Mouse (Mus musculus) heart, postnatal 0 days (tissue): ENCODE measurements around the gene Aldh6a1. TPM values are rescaled to one million over a fixed set of nuclear protein-coding genes. Genes with fewer than 3 reads are reported as not detected.
A peak's percentile ranks its signal among the peaks of the same experiment; 100 is the strongest.

Source experiments
- ATAC-seq: fragments of 200-750 bp; cut with Nextera tagmentation; 2 replicates; pipeline ENCODE4 v1.8.0; 2017; ENCODE audit warnings: low read depth, moderate number of reproducible peaks, moderate library complexity; ENCODE audit not compliant: insufficient read depth
- DNase-seq: peaks from one replicate; pipeline ENCODE4 v3.0.0-alpha.2; 2016; ENCODE audit warnings: low spot score
- H3K27ac ChIP-seq: fragments of 300-500 bp; sonication (generic); 2 replicates; pipeline ENCODE4 v1.5.1; 2014; ENCODE audit warnings: low read depth, mild to moderate bottlenecking
- H3K27me3 ChIP-seq: fragments of 300-500 bp; sonication (generic); 2 replicates; pipeline ENCODE4 v1.6.1; 2014; ENCODE audit warnings: low read length, mixed read lengths; ENCODE audit not compliant: control insufficient read depth, insufficient read depth
- H3K36me3 ChIP-seq: fragments of 300-500 bp; sonication (generic); replicated peaks from 2 replicates; pipeline ENCODE4 v1.6.1; 2014; ENCODE audit warnings: low read length, mixed read lengths; ENCODE audit not compliant: control insufficient read depth, insufficient read depth
- H3K4me1 ChIP-seq: fragments of 300-500 bp; sonication (generic); 2 replicates; pipeline ENCODE4 v1.6.1; 2014; ENCODE audit warnings: antibody characterized with exemption; ENCODE audit not compliant: control insufficient read depth, insufficient read depth
- H3K4me2 ChIP-seq: fragments of 300-500 bp; sonication (generic); 2 replicates; pipeline ENCODE4 v1.6.1; 2014; ENCODE audit warnings: low read depth, mild to moderate bottlenecking, low read length, moderate library complexity
- H3K4me3 ChIP-seq: fragments of 300-500 bp; sonication (generic); 2 replicates; pipeline ENCODE4 v1.5.1; 2014; ENCODE audit warnings: low read depth, low read length
- H3K9ac ChIP-seq: fragments of 300-500 bp; sonication (generic); replicated peaks from 2 replicates; pipeline ENCODE4 v1.6.1; 2014; ENCODE audit warnings: low read depth, low read length, mixed read lengths
- H3K9me3 ChIP-seq: fragments of 300-500 bp; sonication (generic); replicated peaks from 2 replicates; pipeline ENCODE4 v1.6.1; 2016; ENCODE audit warnings: low read length; ENCODE audit not compliant: control insufficient read depth
- CTCF ChIP-seq: IDR thresholded peaks from 2 replicates; pipeline ENCODE4 v1.5.1; 2016; ENCODE audit warnings: antibody characterized with exemption, control low read depth, low read depth
- EP300 ChIP-seq: IDR thresholded peaks from 2 replicates; pipeline ENCODE4 v1.6.1; 2016; ENCODE audit warnings: antibody characterized with exemption, low read depth
- WGBS: fragments of 180-500 bp; shearing (Covaris S2); extraction: QIAGEN DNeasy Blood & Tissue Kit; methylation state at CpG from one replicate; pipeline ENCODE4 v1.1.7; 2014; 5-methylcytosine and 5-hydroxymethylcytosine counted together
- polyA plus RNA-seq: library from polyadenylated mRNA; unstranded; fragments of >200 nt; fragmentation: Nextera tagmentation; extraction: Ambion mirVana; gene quantifications from 2 replicates; pipeline ENCODE4 v1.2.1, GENCODE M21; 2015
- total RNA-seq: library from RNA; depleted of rRNA; stranded (reverse); fragments of >200 nt; gene quantifications from 2 replicates; pipeline ENCODE4 v1.2.3, GENCODE M21; 2014; ENCODE audit warnings: low replicate concordance

Aldh6a1 gene
- total and polyA plus RNA-seq, 2 experiments from 2014 or later = 74.9 to 80.1 TPM

GRCm38 (mm10) chr12:84478937-84479336 is 28.1 kb upstream of the Aldh6a1 start:
- H3K4me1 ChIP-seq = no peaks in the 10 kb centered on the region
- peaks cover 29% of the 10 kb centered on the region; the same call in 1 of the 2 replicates for H3K36me3 ChIP-seq
- TF ChIP-seq CTCF (no peak), EP300 (no peak)
- DNase-seq (no peak), ATAC-seq (no peak)
- H3K27ac ChIP-seq = no peak overlapping the region
- H3K4me3 ChIP-seq = no peak overlapping the region
- no peak overlapping the region for H3K9ac ChIP-seq
- H3K4me2 ChIP-seq = no peak overlapping the region
- 73% methylated on average over 7 of the region's 7 CpGs for WGBS
- H3K27me3 ChIP-seq = no peaks in the 10 kb centered on the region
- H3K9me3 ChIP-seq = no peaks in the 10 kb centered on the region

- Histone ChIP-seq H3K4me3 (no peak overlapping the region), H3K4me2 (no peak overlapping the region), H3K27ac (no peak overlapping the region), H3K27me3 (no peaks in the 10 kb centered on the region), H3K36me3 (peaks cover 31% of the 10 kb centered on the region), H3K9ac (no peak overlapping the region), H3K4me1 (no peaks in the 10 kb centered on the region), H3K9me3 (no peaks in the 10 kb centered on the region)
- TF ChIP-seq CTCF (peak; percentile 77), EP300 (no peak)
- WGBS = 0% methylated on average over 1 of the region's 1 CpGs
- ATAC-seq (no peak), DNase-seq (peak; percentile 55)
Observed at GRCm38 (mm10) chr12:84468701-84469100, 17.9 kb upstream of the Aldh6a1 start.

- no peaks in the 10 kb centered on the region for H3K9me3 ChIP-seq
- H3K36me3 ChIP-seq = peaks cover 61% of the 10 kb centered on the region
- no peaks in the 10 kb centered on the region for H3K4me1 ChIP-seq
- H3K27ac ChIP-seq = no peak overlapping the region
- DNase-seq (no peak), ATAC-seq (no peak)
- no peak overlapping the region for H3K9ac ChIP-seq
- WGBS = 82% methylated on average over 3 of the region's 3 CpGs
- no peak for TF ChIP-seq EP300
- TF ChIP-seq CTCF = no peak
- H3K4me2 ChIP-seq = no peak overlapping the region
- H3K4me3 ChIP-seq = no peak overlapping the region
- no peaks in the 10 kb centered on the region for H3K27me3 ChIP-seq
Observed at GRCm38 (mm10) chr12:84462856-84463255, 12.1 kb upstream of the Aldh6a1 start.

GRCm38 (mm10) chr12:84461416-84461815 is 10.6 kb upstream of the Aldh6a1 start:
- Histone ChIP-seq H3K27ac (no peak overlapping the region), H3K9ac (no peak overlapping the region), H3K4me2 (no peak overlapping the region), H3K9me3 (no peaks in the 10 kb centered on the region), H3K27me3 (no peaks in the 10 kb centered on the region), H3K36me3 (peaks cover 68% of the 10 kb centered on the region), H3K4me3 (no peak overlapping the region), H3K4me1 (no peaks in the 10 kb centered on the region)
- WGBS = 86% methylated on average over 5 of the region's 5 CpGs
- ATAC-seq (no peak), DNase-seq (no peak)
- TF ChIP-seq EP300 (no peak), CTCF (no peak)

- no peak overlapping the region for H3K4me2 ChIP-seq
- TF ChIP-seq EP300 (no peak), CTCF (peak; percentile 30; the same call in 1 of the 2 replicates)
- H3K27me3 ChIP-seq = no peaks in the 10 kb centered on the region
- H3K9me3 ChIP-seq = no peaks in the 10 kb centered on the region
- no peak overlapping the region for H3K4me3 ChIP-seq
- ATAC-seq (no peak), DNase-seq (no peak)
- H3K4me1 ChIP-seq = no peaks in the 10 kb centered on the region
- WGBS = 51% methylated on average over 1 of the region's 1 CpGs
- H3K27ac ChIP-seq = no peak overlapping the region
- H3K9ac ChIP-seq = no peak overlapping the region
- peaks cover 65% of the 10 kb centered on the region for H3K36me3 ChIP-seq
Observed at GRCm38 (mm10) chr12:84459845-84460244, 9.0 kb upstream of the Aldh6a1 start.

- no peaks in the 10 kb centered on the region for H3K27me3 ChIP-seq
- no peak for TF ChIP-seq CTCF
- TF ChIP-seq EP300 = no peak
- 91% methylated on average over 3 of the region's 3 CpGs for WGBS
- DNase-seq (no peak), ATAC-seq (no peak)
- H3K4me3 ChIP-seq = no peak overlapping the region
- no peak overlapping the region for H3K9ac ChIP-seq
- peaks cover 11% of the 10 kb centered on the region for H3K4me1 ChIP-seq
- no peak overlapping the region for H3K27ac ChIP-seq
- peaks cover 39% of the 10 kb centered on the region for H3K36me3 ChIP-seq
- no peaks in the 10 kb centered on the region for H3K9me3 ChIP-seq
- H3K4me2 ChIP-seq = no peak overlapping the region
Observed at GRCm38 (mm10) chr12:84456911-84457310, 6.1 kb upstream of the Aldh6a1 start.
